Mouse (Mus musculus) adipose tissue, adult 10 weeks (tissue): Measurements from ENCODE around the gene Cd86. TPM values are rescaled to one million over a fixed set of nuclear protein-coding genes. Genes with fewer than 3 reads are reported as not detected.

ENCODE experiments used
- polyA plus RNA-seq: library from polyadenylated mRNA; stranded (reverse); fragments of 350-450 nt; fragmentation: Illumina TruSeq; extraction: RNeasy Lipid Tissue Mini Kit (QIAGEN cat#74804); gene quantifications from one replicate; pipeline ENCODE4 v1.2.3, GENCODE M21; 2014; ENCODE audit warnings: low read depth, low replicate concordance

The Cd86 gene
- 3.8 TPM for polyA plus RNA-seq

GRCm38 (mm10) chr16:36665782-36666181 lies at the start of gene Cd86:
Gene Cd86 (minus strand): TSS chr16:36666081.

GRCm38 (mm10) chr16:36693818-36694413 lies 28.0 kb upstream of the Cd86 start, which contains the start of gene Ildr1:
Gene Ildr1 (plus strand): TSS chr16:36693978.

GRCm38 (mm10) chr16:36561386-36562338 lies 104.2 kb downstream of the Cd86 start, which contains the start of gene Casr:
Gene Casr (minus strand): TSS chr16:36562141.

Other genes with a start within 250 kb of the Cd86 start
- not detected for gene Stfa3, start 210.7 kb downstream of the Cd86 start, polyA plus RNA-seq
- 0.06 TPM for gene Casr, start 103.9 kb downstream of the Cd86 start, polyA plus RNA-seq
- 20.3 TPM for gene Ildr1, start 27.9 kb upstream of the Cd86 start, polyA plus RNA-seq
- gene Slc15a2, start 118.9 kb upstream of the Cd86 start, polyA plus RNA-seq, result 36.3 TPM
- 15.1 TPM for gene Iqcb1, start 162.3 kb upstream of the Cd86 start, polyA plus RNA-seq
- 3.1 TPM for gene Eaf2, start 208.9 kb upstream of the Cd86 start, polyA plus RNA-seq
- 89.0 TPM for gene Golgb1, start 209.1 kb upstream of the Cd86 start, polyA plus RNA-seq